10 mouse cellular contexts compared by ENCODE assay signal in genomic region chrX:142305010-142305868, GRCm38 (mm10). TPM values are rescaled to one million over a fixed set of nuclear protein-coding genes. Genes with fewer than 3 reads are reported as not detected.
DNase-seq lines count a peak whose midpoint lies in the region; ATAC-seq lines count a peak whose summit lies in the region.
"Had no signal": no experiment of that assay in that cellular context is flagged by ENCODE, and none has a peak within 500 bp of the region (broad histone marks: within the 10 kb centered on the region; RNA-seq: fewer than 3 reads in every experiment).

No protein-coding gene starts in this region.

- intact Hi-C loops in heart, postnatal 10 days (cut with DNase I), result no loop called here

- no peaks in the 10 kb centered on the region for H3K36me3 ChIP-seq in heart, embryonic 11.5 days (ENCODE audit: control insufficient read depth, insufficient read depth, low read length)
- H3K36me3 ChIP-seq in forebrain, embryonic 12.5 days (replicated peaks), result no peaks in the 10 kb centered on the region
- H3K36me3 ChIP-seq in neural tube, embryonic 15.5 days, result no peaks in the 10 kb centered on the region

- H3K9me3 ChIP-seq in heart, embryonic 11.5 days (replicated peaks; ENCODE audit: control insufficient read depth, low read length), result no peaks in the 10 kb centered on the region
- H3K9me3 ChIP-seq in forebrain, embryonic 12.5 days, result no peaks in the 10 kb centered on the region
- H3K9me3 ChIP-seq in neural tube, embryonic 15.5 days (replicated peaks), result no peaks in the 10 kb centered on the region

- 33% methylated on average over 33 of the region's 35 CpGs for WGBS in heart, embryonic 11.5 days (ENCODE audit: insufficient replicate concordance)
- WGBS in forebrain, embryonic 12.5 days, result 32% methylated on average over 35 of the region's 35 CpGs
- 33% methylated on average over 35 of the region's 35 CpGs for WGBS in neural tube, embryonic 15.5 days

- H3K4me3 ChIP-seq in heart, embryonic 11.5 days (ENCODE audit: low read depth, low read length), result peak overlapping the region; percentile 37
- H3K4me3 ChIP-seq in forebrain, embryonic 12.5 days (replicated peaks), result peak overlapping the region; percentile 23
- peak overlapping the region; percentile 18 for H3K4me3 ChIP-seq in neural tube, embryonic 15.5 days (replicated peaks)
- H3K4me3 ChIP-seq: erythroblast, embryonic 14.5 days had no signal

- H3K4me2 ChIP-seq in heart, embryonic 11.5 days, result peak overlapping the region; percentile 68
- peak overlapping the region; percentile 54 for H3K4me2 ChIP-seq in forebrain, embryonic 12.5 days
- peak overlapping the region; percentile 50 for H3K4me2 ChIP-seq in neural tube, embryonic 15.5 days

- H3K9ac ChIP-seq in heart, embryonic 11.5 days (ENCODE audit: low read depth, low read length), result peak overlapping the region; percentile 52; the same call in 1 of the 2 replicates
- 0 out of 2 replicates have a peak overlapping the region, but pooled peaks have one; percentile 12 for H3K9ac ChIP-seq in forebrain, embryonic 12.5 days
- no peak overlapping the region for H3K9ac ChIP-seq in neural tube, embryonic 15.5 days (replicated peaks)

- H3K4me1 ChIP-seq in heart, embryonic 11.5 days (ENCODE audit: control insufficient read depth, insufficient read depth, low read length), result no peaks in the 10 kb centered on the region
- H3K4me1 ChIP-seq in forebrain, embryonic 12.5 days, result no peaks in the 10 kb centered on the region; the same call in 1 of the 2 replicates
- peaks cover 13% of the 10 kb centered on the region; the same call in 1 of the 2 replicates for H3K4me1 ChIP-seq in neural tube, embryonic 15.5 days

- H3K27me3 ChIP-seq in heart, embryonic 11.5 days (ENCODE audit: control insufficient read depth, insufficient read depth, low read length), result peaks cover 26% of the 10 kb centered on the region
- H3K27me3 ChIP-seq in forebrain, embryonic 12.5 days, result peaks cover 54% of the 10 kb centered on the region
- peaks cover 19% of the 10 kb centered on the region for H3K27me3 ChIP-seq in neural tube, embryonic 15.5 days (replicated peaks)
- H3K27me3 ChIP-seq: CH12.LX had no signal

- no peak for DNase-seq in heart, postnatal 10 days
- peak; percentile 36 for DNase-seq in Muller cell, postnatal 12 days (ENCODE audit: inconsistent ontology term)
- DNase-seq in layer of hippocampus, postnatal 36 days, result peak; percentile 7 to 35
- no peak for DNase-seq in lung, adult 18-20 months

- H3K27ac ChIP-seq in heart, embryonic 11.5 days (ENCODE audit: low read depth, low read length), result no peak overlapping the region
- H3K27ac ChIP-seq in forebrain, embryonic 12.5 days, result no peak overlapping the region
- H3K27ac ChIP-seq in neural tube, embryonic 15.5 days (replicated peaks), result peak overlapping the region; percentile 73

- ATAC-seq in heart, embryonic 11.5 days (replicated peaks; ENCODE audit: insufficient number of reproducible peaks, low FRiP score, low TSS enrichment), result no peak
- peak; percentile 67 for ATAC-seq in forebrain, embryonic 12.5 days (ENCODE audit: low FRiP score)
- ATAC-seq in neural tube, embryonic 15.5 days (ENCODE audit: low FRiP score), result peak; percentile 83
- ATAC-seq in monocyte, adult 5-6 weeks (replicated peaks; ENCODE audit: insufficient number of reproducible peaks, low FRiP score, low TSS enrichment, poor library complexity, severe bottlenecking), result no peak

RNA-seq across cellular contexts. Expression of gene Kcne1l, which starts 0.9 kb away (rescaled TPM):
- polyA plus RNA-seq in heart, embryonic 11.5 days (2014; fragmentation: Nextera tagmentation; extraction: Ambion mirVana), result 39.2 and 41.2 TPM in 2 replicates
- total RNA-seq in heart, postnatal 10 days (2021), result 1 to 10 TPM; 1.3 to 2.0 TPM
- polyA plus RNA-seq in forebrain, embryonic 12.5 days (2016; fragmentation: Nextera tagmentation; extraction: Ambion mirVana), result 14.5 and 14.7 TPM in 2 replicates
- 1 to 10 TPM; 3.4 to 3.9 TPM for total RNA-seq in layer of hippocampus, postnatal 36 days (2021)
- 34.1 and 44.9 TPM in 2 replicates for polyA plus RNA-seq in neural tube, embryonic 15.5 days (2015; fragmentation: Nextera tagmentation; extraction: Ambion mirVana)
- not detected in 3 replicates for total RNA-seq in monocyte, adult 5-6 weeks (2017)
- total RNA-seq: CH12.LX had no signal
- polyA plus RNA-seq: erythroblast, embryonic 14.5 days had no signal

Comparison
In these comparisons a context has a peak if more than half of its experiments do, and no peak if none do; other contexts are left out.
1. ATAC-seq: peak in forebrain, embryonic 12.5 days (single experiment) and neural tube, embryonic 15.5 days (single experiment); none in heart, embryonic 11.5 days (single experiment) and monocyte, adult 5-6 weeks (single experiment).
2. DNase-seq: peak in Muller cell, postnatal 12 days (single experiment) and layer of hippocampus, postnatal 36 days (2 of 2); none in heart, postnatal 10 days (0 of 2) and lung, adult 18-20 months (0 of 2).
3. Peak in every context shown above with its lines, with median percentiles within 50 percentile points of each other: H3K4me2 ChIP-seq and H3K4me3 ChIP-seq.